23 mouse cellular contexts compared by ENCODE assay signal in the genomic region with DNA sequence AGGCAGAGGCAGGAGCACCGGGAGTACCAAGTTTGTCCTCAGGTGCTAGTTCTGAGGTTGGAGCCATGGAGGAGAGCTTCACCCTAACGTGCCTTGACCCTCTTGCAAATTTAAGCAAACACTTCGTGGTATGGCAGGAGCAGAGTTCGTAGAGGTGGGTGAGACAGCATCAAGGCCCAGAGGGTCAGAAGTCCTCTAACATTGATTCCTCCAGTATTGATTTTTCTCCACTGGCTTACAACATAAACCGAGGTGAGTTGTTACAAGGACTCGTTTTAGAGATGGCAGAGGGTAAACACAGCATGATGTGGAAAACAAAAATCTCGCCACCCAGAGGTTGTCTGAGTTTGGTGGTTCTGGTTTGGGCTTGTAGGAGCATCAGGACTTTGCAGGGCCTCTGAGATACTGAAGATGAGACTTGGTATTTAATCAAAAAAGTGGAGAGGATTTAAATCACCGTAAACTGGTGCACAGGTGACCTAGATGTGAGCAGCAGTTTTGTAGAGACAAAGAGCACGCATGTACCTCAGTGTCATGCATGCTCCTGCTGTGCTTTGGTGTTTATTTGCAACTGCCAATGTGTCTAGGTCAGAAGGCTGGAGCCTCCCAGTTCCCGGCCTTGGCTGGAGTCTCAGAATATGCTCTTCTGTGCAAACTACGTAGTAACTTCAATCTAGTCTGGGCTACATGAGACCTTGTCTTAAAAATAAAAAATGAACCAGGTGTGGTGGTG. TPM values are rescaled to one million over a fixed set of nuclear protein-coding genes. Genes with fewer than 3 reads are reported as not detected.
"Had no signal": no experiment of that assay in that cellular context is flagged by ENCODE, and none has a peak within 500 bp of the region (broad histone marks: within the 10 kb centered on the region; RNA-seq: fewer than 3 reads in every experiment).

No protein-coding gene starts in this region.

- H3K27me3 ChIP-seq: limb, embryonic 13.5 days; neural tube, embryonic 13.5 days had no signal

- H3K27ac ChIP-seq: kidney, postnatal 0 days; limb, embryonic 13.5 days; neural tube, embryonic 13.5 days had no signal

- H3K4me3 ChIP-seq: limb, embryonic 13.5 days; neural tube, embryonic 13.5 days had no signal

- H3K9ac ChIP-seq: limb, embryonic 13.5 days; neural tube, embryonic 13.5 days had no signal

- H3K36me3 ChIP-seq: limb, embryonic 13.5 days; neural tube, embryonic 13.5 days had no signal

- H3K4me1 ChIP-seq: limb, embryonic 13.5 days; neural tube, embryonic 13.5 days had no signal

- H3K4me2 ChIP-seq: limb, embryonic 13.5 days; midbrain, embryonic 11.5 days; neural tube, embryonic 13.5 days had no signal

- ATAC-seq: lung, postnatal 0 days; midbrain, embryonic 16.5 days had no signal

- DNase-seq: kidney, adult 11 months; kidney, adult 9 months; kidney, postnatal 36 days; layer of hippocampus, adult 9-11 months; left cerebral cortex, postnatal 4 days; lung, adult 2 months; lung, postnatal 36 days; retina, postnatal 1 day; right cerebral cortex, postnatal 4 days; spleen, adult 18-20 months; thymus, adult 2 months; thymus, postnatal 25 days had no signal

- H3K9me3 ChIP-seq: limb, embryonic 13.5 days; neural tube, embryonic 13.5 days had no signal

RNA-seq across cellular contexts. Expression of gene Slc10a1, which starts 7.6 kb away (rescaled TPM):
- total RNA-seq: layer of hippocampus, adult 18-20 months; left cerebral cortex, adult 18-20 months; left cerebral cortex, postnatal 10 days; left cerebral cortex, postnatal 4 days; megakaryocyte progenitor cell, adult 5-6 weeks had no signal
- polyA plus RNA-seq: urinary bladder, adult 2 months had no signal
